Mouse (Mus musculus) c-Kit-positive CD71-negative TER-119-negative erythroid progenitor cells, embryonic 14.5 days (primary cell): Measurements from ENCODE around the gene 2510009E07Rik.

Experiments
- DNase-seq: peaks from one replicate; pipeline ENCODE4 v3.0.0-alpha.2; 2013; ENCODE audit warnings: low read depth

The 2510009E07Rik gene

DNA sequence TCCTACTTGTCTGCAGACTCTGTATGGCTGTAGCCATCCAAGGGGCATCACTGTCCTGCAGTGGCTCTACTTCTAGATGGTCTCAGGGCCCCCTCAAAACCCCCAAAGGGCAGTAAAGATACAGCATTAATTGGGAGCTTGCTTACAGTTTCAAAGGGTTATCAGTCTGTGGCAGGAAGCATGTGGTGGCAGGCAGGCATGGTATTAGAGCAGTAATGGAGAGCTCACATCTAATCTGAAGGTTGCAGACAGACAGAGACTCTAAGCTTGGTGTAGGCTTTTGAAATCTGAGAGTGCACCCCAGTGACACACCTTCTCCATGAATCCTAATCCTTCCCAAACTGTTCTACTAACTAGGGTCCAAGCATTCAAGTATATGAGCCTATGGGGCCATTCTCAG is 60.0 kb downstream of the 2510009E07Rik start:
- DNase-seq: no peak

DNA sequence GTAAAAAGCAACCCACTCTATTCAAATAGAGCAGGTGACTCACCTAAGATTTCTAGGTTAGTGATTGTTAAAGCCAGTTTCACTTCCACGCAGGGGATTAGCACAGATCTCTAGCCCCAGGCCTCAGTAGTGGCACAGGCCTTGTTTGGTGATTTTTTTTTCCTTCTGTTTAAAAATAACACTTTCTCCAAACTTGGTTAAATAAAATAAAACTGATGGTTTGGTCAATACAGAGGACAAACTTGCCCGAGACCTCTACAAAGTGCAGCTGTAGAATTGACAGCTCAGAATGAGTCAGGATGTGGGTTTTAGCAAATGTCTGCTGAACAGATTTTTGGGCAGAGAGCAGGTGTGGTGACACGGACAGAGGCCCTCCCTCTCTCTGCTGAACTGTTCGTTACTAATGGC is 62.6 kb downstream of the 2510009E07Rik start:
- DNase-seq: no peak

DNA sequence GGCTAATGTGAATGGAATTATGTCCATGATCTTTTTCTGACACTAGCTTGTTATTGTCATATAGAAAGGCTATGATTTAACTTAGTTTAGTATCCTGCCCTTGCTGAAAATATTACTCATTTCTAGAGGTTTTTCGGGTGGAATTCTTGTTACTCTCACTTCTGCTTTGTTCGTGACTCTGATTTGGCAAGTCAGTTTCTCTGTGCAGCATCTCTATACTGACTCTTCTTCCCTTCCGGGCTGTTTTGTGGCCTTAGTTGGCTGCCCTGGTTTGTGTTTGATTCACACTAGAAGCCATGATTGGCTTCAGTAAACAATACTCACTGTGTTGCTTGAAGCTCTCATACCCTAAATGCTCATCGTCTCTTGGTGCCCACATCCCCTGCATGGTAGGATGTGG is 63.9 kb downstream of the 2510009E07Rik start:
- no peak for DNase-seq

DNA sequence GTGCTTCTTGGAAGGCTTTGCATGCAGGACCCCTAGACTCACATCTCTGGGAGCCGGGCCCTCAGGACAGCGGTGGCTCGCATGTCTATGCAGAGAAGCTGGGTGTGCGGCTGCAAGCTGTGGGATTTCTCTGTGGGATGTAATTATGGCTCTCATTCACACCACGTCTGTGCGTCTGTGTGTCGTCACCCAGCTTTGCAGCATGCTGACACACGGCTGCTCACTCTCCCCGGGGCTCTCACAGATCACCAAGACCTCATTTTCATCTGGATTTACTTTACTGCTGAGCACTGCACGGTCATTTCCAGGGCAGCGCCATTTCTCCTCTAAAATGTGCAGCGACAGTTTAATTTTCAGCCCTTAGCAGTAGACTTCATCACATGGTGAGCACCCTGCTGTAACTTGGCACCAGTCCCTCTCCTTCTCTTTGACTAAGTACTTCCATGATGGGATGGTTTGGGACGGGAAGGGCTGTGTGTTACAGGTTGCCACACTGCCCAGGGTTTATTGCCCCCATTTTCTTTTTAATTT is 66.3 kb downstream of the 2510009E07Rik start:
- no peak for DNase-seq

DNA sequence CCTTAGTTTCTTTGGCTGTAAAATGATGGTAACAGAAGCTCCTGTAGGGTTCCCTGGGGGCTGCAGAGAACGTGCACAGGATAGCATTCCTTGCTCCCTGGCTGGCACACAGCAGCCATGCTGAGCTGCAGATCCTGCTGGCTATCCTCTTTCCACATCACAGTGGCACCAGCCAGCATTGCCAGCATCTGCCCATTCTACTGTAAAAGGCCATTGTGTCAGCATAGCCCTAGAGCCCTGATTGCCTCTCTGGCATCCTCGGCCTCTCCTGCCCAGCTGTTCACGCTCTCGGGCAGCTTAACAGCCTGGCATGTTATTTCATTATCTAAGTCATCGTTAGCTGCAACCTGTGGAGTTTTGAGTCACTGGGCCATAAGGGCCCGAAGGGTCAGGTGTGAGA is 67.2 kb downstream of the 2510009E07Rik start:
- DNase-seq: no peak

DNA sequence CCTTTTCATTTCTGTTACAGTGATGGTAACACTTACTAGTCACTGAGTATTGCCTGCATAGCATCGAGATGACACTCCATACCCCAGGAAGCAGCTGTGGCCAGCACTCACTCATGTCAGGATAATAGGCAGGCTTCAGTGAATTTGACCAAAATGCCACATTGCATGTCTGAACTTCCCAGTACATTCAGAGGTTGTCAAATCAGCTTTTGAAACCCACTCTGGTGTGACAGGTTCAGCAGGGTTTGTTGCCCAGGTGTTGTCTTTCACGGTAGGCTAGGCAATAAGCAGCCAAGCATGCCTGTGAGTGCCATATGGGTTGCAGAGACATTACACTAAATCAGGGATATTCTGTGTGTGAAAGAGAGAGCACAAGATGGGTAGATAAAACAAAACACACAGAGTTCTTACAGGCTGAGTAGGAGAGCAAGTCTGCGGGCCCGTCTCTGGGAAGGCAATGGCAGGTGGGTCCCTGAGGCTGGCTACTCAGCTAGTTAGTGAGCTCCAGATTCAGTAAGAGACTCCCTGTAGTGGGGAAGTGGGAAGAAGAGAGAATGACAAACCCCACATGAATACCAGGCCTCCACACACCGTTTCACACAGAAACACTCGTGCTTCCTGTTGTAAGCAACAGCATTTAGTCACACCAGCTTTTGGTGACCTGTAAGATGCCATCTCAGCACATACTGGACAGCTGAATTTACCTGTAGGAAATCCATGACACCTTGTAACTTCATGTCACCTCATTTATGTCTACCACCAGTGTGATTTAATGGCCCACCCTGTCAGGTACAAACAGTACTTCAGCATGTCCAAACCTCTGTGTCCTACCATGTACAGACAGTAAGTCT is 68.5 kb downstream of the 2510009E07Rik start:
- DNase-seq: no peak

DNA sequence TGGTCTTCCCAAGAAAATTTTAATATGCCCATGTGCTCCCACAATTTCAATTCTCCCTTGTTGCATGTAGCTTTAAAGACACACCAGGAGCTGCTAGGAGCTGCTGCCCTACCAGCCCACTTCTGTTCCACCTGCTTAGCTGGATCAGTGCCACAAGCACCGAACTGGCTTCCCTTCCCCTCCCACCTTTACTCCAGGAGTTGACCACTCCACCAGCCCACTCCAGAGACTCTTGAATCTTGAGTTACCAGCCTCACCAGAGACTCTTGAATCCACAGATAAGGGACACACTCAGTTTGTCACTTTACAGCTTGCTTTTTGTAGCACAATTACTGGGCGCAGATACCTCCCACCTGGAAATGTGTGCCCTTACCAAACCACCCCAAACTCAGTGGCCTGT is 73.8 kb downstream of the 2510009E07Rik start:
- DNase-seq: no peak

DNA sequence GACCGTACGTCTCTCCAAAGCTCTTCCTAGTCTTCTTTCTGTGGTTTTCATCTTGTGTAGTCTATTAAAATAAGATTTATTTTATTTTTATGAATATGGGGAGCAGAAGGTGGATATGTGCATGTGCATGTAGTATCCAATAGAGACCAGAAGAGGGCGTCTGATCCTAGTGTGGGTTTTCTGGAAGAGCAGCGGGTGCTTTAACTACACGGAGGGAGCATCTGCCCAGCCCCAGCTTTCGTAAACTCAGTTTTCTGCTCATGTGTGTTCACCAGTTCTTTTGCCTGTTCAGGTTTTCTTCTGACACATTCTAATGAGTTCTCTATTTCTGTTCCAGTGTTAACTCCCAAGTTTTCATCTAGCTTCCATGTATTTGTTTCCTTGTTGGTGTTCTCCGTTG is 78.7 kb downstream of the 2510009E07Rik start:
- no peak for DNase-seq

DNA sequence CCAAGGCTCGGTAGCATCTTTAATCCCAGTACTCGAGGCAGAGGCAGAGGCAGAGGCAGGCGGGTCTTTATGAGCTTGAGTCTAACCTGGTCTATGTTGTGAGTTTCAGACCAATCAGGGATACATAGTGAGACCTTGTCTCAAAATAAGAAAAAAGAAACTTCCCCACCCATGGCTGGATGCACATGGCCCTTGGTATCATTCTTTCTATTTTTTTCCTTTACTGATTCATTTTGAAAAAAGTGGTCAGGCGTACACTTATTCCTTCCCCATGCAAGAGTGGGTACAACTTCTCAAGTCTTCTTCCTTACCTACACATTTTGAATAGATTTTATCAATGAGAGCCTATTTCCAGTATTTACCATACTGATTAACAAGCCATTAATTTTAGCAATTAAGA is 84.0 kb downstream of the 2510009E07Rik start:
- no peak for DNase-seq

DNA sequence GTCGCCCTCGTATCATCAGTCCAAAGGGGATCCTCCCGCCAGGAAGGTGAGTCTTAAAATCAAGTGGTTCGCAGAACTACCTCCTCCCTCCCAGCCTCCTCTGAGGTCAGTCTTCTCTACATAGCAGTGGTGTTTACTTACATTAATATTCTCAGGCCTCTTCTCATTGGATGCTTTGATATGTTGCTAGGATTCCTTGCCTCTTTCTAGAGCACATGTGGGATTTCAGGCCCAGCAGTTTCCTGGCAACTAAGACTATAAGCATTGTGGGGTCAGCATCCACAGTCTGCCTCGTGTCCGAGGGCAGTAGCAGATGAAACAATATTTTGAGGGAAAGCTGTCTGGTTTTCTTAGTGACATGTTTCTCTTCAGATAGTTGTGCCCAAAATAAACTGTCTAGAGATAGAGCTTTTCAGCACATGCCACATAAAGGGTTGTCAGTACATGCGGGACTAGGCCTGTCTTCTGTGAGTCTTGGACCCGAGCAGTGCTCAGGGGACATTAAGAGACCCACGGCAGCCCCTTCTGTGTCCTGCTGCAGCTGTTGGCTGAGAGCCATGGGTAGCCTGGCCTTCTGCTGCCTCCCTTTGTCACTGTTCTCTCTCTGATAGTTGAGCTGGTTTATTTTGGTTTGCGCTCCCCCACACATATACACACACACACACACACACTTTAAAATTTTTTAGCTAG is 86.1 kb downstream of the 2510009E07Rik start:
- no peak for DNase-seq

DNA sequence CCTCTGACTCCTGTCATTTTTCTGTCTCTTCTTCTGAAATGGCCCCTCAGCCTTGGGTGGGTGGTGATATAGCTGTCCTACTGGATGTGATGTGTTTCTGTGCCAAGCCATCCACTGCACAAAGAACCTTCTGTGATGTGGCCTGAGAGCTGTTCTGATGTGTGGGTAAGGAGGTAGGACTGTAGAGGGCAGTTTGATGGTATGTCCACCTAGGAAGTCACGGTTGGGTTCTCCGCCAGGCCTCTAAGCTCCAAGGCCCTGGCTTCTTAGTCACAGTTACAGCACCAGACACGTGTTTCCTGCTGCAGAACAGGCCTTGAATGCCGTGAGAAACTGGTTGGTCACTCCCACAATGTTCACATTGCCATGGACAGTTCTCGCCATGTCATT is 86.8 kb downstream of the 2510009E07Rik start:
- no peak for DNase-seq

DNA sequence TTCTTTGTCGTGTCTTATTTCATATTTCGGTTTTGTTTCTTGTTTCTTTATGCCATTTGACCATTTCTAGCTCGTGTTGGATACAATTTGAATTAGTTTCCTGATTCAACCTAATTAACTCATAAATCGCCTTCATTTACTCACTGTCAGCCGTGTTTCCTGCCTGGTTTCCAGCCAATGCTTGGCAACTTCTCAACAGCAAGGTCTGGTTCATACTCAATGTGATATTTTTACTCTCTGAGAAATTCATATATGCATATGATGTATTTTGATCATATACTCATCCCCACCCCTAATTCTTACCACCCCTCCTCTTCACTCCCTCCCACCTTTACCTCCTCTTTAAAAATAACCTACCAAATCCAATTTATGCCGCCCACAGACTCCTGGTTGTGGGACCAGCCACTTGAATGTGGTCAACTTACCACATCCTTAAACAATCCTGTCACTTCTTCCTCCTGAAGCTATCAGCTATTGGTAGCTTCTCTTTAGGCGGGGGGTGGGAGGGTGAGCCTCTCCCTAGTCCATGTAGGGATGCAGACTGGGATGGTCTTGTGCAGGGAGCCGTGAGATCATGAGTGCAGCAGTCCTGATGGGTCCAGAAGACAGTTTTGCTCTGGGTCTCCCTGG is 87.3 kb downstream of the 2510009E07Rik start:
- DNase-seq: no peak

DNA sequence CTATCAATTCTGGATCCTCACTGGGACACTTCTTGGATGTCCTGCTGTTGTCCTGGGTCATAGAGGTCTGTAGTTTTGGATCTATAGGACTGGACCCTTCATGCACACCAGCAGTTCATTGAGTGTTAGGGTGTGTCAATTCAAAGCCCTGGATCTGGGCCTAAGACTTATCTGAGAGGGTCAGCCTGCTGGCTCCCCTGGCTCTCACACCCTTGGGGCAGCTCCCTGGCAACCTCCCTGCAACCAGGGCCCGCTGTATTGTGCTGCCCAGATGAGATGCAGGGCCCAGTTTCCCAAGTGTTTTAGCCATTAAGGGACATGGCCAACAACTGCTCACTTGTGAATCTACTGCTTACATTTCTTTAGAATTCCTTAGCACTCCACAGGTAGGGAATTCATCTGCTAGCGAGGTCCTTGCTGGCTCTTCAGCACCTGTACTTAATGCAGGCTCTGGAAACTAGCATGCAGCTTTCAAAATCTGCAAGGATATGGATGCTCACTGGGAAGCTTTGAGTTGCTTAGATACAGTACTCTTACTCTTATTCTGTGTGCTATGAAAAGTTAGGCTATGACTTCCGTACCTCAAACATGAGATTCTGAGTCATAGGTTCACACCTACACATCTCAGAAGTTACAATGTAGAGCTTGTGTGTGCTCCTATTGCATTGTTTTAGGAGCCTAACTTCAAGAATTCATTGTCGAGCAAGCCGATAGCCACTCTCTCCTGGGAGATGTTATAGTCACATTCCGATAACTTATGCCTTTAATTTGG is 88.0 kb downstream of the 2510009E07Rik start:
- no peak for DNase-seq

DNA sequence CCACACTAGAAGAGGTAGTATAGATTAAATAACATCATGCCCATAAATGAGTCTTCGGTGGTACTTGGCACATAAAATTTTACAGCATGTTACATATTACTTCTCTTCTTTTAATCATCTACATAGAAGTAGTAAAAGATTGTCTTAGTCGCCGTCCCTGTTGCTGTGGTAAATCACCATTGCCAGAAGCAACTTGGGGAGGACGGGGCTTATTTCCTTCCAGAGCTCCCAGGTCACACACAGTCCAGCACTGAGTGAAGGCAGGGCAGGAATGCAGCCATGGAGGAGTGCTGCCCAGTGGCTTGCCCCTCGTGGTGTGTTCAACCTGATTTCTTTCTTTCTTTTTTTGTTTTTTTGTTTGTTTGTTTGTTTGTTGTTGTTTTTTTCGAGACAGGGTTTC is 90.1 kb downstream of the 2510009E07Rik start:
- no peak for DNase-seq
